17 mouse cellular contexts compared by ENCODE assay signal in the genomic region with DNA sequence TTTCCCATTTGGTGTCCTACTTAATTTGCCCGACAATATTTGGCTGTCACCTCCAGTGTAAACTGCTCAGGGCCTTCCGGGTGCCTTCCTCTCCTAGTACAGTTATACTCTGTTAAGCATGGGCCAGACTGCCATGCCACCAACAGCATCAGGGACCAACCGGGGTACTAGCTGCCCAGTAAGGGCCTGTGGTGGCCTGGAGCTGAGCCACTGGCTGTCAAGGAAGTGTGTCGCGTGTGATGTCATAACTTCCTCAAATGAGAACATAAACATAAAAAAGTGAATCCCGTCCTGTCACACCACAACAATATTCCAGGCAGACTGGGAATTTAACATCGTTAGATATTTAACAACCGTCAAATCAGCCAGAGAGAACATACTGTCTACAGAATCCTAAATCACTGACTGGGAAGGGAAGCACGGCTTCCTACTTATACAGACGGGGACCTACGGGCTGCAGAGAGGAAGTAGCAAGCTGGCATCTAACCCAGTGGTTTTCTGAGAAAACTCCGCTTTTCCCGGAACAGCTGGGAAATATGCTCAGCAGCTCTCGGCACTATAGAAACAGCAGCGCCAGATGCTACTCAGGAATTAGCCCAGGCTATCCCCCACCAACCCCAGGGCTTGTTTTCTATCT. TPM values are rescaled to one million over a fixed set of nuclear protein-coding genes. Genes with fewer than 3 reads are reported as not detected.
A peak's percentile ranks its signal among the peaks of the same experiment; 100 is the strongest.
DNase-seq lines count a peak whose midpoint lies in the region; ATAC-seq lines count a peak whose summit lies in the region.
"Had no signal": no experiment of that assay in that cellular context is flagged by ENCODE, and none has a peak within 500 bp of the region (broad histone marks: within the 10 kb centered on the region; RNA-seq: fewer than 3 reads in every experiment).

No protein-coding gene starts in this region.

- peak; percentile 24 to 39 for DNase-seq in heart, adult 18-20 months
- no peak for DNase-seq in heart, postnatal 14 days
- peak; percentile 30 for DNase-seq in layer of hippocampus, adult 9-11 months
- no peak for DNase-seq in layer of hippocampus, postnatal 25 days (ENCODE audit: extremely low spot score in 1 of 2, low spot score in 1 of 2)
- DNase-seq in cerebellum, postnatal 36 days, result no peak
- DNase-seq in testis, postnatal 14 days (ENCODE audit: low spot score), result no peak
- DNase-seq: adrenal gland, adult 2 months; cerebellum, adult 8-10 months; gastrocnemius, postnatal 25 days; kidney, adult 11 months; kidney, postnatal 25 days; layer of hippocampus, postnatal 36 days; midbrain, embryonic 14.5 days; retina, postnatal 1 day had no signal

- intact Hi-C loops in heart, postnatal 14 days (cut with DNase I), result no loop called here

- ATAC-seq in granulocyte monocyte progenitor cell, adult 5-6 weeks (replicated peaks; ENCODE audit: poor library complexity, severe bottlenecking), result peak; percentile 92
- peak; percentile 86 for ATAC-seq in megakaryocyte, adult 5-6 weeks (ENCODE audit: poor library complexity, severe bottlenecking)
- ATAC-seq: hindbrain, embryonic 16.5 days had no signal

RNA-seq across cellular contexts. Expression of gene Mb21d2, which starts 17.9 kb away (rescaled TPM):
- total RNA-seq in heart, adult 18-20 months (2021), result 1 to 10 TPM; 8.4 to 9.3 TPM
- total RNA-seq in heart, postnatal 14 days (2021), result 1 to 10 TPM; 6.1 to 7.6 TPM
- 10 to 100 TPM; 25.8 to 26.9 TPM for total RNA-seq in layer of hippocampus, postnatal 25 days (2021)
- total RNA-seq in granulocyte monocyte progenitor cell, adult 5-6 weeks (2014; fragmentation: Nextera tagmentation), result not detected in 2 replicates
- total RNA-seq in granulocyte monocyte progenitor cell, adult 5-6 weeks (2017), result not detected in 2 replicates
- not detected in 2 replicates for total RNA-seq in megakaryocyte, adult 5-6 weeks (2015)
- total RNA-seq in megakaryocyte, adult 5-6 weeks (2017), result not detected in 2 replicates

Comparison
In these comparisons a context has a peak if more than half of its experiments do, and no peak if none do; other contexts are left out.
1. DNase-seq: peak in heart, adult 18-20 months (2 of 2) and layer of hippocampus, adult 9-11 months (single experiment); none in heart, postnatal 14 days (0 of 2), layer of hippocampus, postnatal 25 days (0 of 2), cerebellum, postnatal 36 days (0 of 2) and testis, postnatal 14 days (single experiment).
2. RNA of gene Mb21d2, which starts 17.9 kb away (total RNA-seq): 25.8 to 26.9 TPM in layer of hippocampus, postnatal 25 days, 8.4 to 9.3 TPM in heart, adult 18-20 months and 6.1 to 7.6 TPM in heart, postnatal 14 days; not detected in granulocyte monocyte progenitor cell, adult 5-6 weeks and not detected in megakaryocyte, adult 5-6 weeks; every median in the first group is over 4 times any median in the second.